Mouse (Mus musculus): ENCODE data around the gene Olfr963. TPM values are rescaled to one million over a fixed set of nuclear protein-coding genes. Genes with fewer than 3 reads are reported as not detected.
"Not testable (repeated sequence)": the region's sequence is repeated elsewhere in the genome, so short reads cannot be mapped to it uniquely, and the experiment has no call there.

Gene Olfr963
- not detected in 2 replicates for total RNA-seq (2021)
- long read RNA-seq, experiment 1, result 0 reads
- long read RNA-seq, experiment 2, result 0 reads

DNA sequence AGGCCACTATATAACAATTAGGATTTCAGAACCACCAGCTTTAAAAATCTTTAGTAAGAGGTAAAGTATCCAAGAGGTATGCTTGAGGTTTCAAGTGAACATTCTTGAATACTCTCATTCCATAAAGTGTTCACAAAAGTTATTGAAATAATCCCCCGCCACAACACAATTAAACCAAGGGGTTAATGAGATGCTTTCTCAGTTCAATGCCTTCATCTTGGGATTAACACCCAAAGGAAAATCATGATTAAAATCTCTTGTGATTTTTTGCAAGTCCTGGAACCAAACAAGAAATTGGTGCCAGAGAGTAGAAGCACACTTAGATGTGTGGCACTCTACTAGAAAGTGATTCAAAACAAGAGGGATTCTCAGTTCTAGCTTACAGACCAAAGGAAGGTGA, at the start of gene Olfr963:
Olfr963 (plus strand) TSS at position 301 of the 400 bp plus-strand sequence.
- no peak for DNase-seq

DNA sequence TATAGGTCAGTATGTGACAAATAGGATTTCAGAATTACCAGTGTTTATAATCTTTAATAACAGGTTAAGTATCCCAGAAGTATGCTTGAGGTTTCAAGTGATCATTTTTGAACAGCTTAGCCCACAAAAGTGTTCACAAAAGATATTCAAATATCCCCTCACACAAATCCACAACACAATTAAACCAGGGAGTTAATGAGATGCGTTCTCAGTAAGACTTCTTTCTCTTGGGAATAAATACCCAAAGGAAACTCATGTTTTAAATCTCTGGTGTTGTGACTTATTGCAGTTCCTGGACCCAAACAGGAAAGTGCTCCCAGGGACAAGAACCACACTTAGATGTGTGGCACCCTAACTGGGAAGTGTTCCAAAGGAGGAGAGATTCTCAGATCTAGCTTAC, 45.9 kb upstream of the Olfr963 start, which contains the start of gene Olfr960:
Olfr960 (plus strand) TSS at position 301 of the 400 bp plus-strand sequence.
- DNase-seq, result no peak

DNA sequence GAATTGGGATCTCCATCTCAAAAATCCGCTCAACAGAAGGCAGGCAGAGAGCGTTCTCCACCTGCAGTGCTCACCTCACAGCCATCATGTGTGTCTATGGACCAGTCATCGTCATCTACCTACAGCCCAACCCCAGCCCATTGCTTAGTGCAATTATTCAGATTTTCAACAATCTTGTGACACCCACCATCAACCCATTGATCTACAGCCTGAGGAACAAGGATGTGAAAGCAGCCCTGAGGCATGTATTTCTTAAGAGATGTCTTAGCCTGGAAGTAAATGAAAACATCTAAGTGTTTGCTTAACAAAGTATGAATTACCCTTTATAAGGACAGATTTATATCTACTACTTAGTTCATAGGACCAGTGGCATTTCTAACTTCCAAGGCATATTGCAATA, 43.2 kb upstream of the Olfr963 start:
- no peak for DNase-seq

DNA sequence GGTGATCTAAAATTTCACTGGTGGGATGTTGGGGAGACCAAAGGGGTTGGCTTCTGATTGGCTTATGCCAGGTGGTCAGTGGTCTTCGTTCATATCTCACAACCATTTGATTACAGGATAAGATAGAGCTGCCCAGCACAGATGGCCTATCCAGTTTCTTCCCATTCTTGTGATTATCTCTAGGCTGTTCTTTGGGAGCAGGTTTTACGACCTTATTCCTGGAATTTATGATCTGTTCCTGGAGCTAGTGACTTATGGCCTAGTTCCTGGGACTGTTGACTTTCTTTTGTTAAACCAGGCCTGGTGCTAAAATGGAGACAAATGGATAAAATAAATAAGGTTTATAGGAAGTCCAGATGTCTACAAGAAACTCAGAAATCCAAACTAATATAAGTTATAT, 42.3 kb upstream of the Olfr963 start:
- DNase-seq, result no peak

DNA sequence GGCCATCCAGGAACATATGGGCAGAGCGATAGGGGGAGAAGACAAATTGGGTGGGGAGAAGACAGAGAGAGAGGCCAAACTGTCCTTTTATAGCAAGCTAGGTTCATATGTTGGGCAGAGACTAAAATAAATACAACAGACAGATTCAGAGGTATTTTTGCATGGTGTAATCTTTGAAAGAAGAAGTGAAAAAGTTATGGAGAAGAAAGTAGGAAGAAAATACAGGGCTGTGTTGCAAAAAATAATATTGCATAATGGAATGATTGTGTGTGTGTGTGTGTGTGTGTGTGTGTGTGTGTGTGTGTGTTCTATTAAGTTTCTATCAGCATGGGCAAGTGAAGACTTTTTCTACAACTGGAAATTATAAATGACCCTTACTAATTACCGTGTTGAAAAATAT, 37.9 kb upstream of the Olfr963 start:
- no peak for DNase-seq

DNA sequence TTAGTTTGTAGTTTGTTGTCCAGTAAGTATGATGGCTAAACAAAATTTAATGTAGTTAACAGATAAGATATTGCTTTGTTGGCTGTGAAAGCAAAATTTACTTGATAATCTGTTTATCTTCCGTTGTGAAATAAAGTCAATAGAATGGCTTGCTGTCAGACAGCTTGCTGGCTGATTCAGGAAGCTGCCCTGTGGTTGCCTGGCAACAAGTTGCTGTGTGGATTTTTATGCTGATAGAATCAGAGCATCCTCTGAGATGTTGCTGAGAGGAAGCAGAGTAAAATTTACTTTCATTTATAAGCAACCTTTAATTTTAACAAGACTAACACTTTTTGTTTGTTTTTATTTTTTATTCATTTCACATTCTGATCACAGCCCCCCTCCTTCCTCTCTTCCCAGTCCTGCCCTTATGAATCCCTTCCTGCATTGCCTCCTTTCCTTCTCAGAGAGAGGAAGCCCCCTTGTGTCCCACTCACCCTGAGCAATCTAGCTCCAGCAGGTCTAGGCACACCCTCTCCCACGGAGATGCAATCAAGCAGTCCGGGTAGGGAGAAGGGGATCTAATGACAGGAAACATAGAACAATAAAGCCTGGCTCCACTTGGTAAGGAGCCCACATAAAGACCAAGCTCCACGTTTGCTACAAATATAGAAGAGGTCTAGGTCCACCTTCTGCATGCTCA, 33.0 kb upstream of the Olfr963 start:
- no peak for DNase-seq

DNA sequence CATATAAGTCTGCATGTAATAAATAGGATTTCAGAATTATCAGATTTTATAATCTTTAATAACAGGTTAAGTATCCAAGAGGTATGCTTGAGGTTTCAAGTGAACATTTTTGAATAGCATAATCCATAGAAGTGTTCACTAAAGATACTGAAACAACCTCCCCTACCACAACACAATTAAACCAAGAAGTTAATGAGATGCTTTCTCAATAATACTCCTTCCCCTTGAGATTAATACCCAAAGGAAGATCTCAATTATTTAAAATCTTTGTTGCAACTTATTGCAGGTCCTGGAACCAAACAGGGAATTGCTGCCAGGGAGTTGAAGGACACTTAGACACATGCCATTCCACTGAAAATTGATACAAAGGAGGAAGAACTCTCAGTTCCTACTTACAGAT, 22.2 kb upstream of the Olfr963 start, which contains the start of gene Olfr961:
Olfr961 (plus strand) TSS at position 301 of the 400 bp plus-strand sequence.
- no peak for DNase-seq

DNA sequence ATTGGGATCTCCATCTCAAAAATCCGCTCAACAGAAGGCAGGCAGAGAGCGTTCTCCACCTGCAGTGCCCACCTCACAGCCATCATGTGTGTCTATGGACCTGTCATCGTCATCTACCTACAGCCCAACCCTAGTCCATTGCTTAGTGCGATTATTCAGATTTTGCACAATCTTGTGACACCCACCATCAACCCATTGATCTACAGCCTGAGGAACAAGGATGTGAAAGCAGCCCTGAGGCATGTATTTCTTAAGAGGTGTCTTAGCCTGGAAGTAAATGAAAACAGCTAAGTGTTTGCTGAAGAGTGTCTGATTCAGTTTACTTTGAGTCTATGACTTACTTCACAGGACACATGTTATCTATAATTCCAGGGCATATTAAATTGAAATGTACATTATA, 19.6 kb upstream of the Olfr963 start:
- DNase-seq, result no peak

DNA sequence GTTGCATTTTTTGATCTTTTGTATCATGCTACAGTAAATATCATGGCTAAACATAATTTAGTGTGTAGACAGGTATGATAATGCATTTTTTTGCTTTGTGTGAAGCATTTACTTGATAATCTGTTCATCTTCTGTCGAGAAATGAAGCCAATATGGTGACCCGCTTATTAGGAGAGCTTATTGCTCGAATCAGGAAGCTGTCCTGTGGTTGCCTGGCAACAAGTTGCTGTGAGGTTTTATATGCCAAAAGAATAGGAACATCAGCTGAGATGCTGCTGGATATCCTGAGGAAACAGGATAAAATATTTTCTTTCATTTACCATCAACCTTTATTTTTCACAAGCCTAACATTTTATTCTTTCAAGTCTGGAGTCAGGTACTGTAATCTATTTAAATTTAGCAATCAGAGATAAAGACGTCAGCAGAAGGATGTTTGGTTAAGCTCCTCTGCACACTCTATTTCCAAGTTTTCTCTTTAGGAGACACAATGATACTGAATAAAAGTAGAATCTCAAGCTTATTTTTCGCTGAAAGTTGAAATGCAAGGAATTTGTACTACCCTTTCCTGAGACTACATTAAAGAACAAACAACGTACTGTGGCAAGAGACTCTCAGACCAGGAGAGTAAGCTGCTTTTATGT, 12.1 kb upstream of the Olfr963 start:
- no peak for DNase-seq

DNA sequence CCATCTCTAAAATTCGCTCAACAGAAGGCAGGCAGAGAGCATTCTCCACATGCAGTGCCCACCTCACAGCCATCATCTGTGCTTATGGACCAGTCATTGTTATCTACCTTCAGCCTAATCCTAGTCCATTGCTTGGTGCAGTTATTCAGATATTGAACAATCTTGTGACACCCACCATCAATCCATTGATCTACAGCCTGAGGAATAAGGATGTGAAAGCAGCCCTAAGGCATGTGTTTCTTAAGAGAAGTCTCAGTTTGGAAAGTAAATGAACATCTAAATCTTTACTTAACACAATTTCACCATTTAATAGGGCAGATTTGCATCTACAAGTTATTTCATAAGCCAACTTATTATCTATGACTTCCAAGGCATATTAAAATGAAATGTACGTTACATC, 2.7 kb downstream of the Olfr963 start:
- no peak for DNase-seq

DNA sequence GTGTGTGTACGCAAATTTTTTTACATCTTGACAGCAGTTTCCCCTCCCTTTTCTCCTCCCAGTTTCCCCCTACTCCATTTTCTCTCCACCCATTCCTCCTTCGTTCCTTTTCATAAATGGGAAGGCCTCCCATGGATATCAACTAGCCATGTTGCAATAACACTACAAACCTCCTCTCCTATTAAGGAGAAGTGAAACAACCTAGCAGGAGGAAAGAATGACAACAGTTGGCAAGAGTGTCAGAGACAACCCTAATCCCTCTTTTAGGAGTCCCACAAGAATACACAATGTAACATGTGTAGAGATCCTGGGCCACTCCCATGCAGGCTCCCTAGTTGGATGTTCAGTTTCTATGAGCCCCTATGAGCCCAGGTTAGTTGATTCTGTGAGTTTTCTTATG, 7.8 kb downstream of the Olfr963 start:
- DNase-seq, result no peak

DNA sequence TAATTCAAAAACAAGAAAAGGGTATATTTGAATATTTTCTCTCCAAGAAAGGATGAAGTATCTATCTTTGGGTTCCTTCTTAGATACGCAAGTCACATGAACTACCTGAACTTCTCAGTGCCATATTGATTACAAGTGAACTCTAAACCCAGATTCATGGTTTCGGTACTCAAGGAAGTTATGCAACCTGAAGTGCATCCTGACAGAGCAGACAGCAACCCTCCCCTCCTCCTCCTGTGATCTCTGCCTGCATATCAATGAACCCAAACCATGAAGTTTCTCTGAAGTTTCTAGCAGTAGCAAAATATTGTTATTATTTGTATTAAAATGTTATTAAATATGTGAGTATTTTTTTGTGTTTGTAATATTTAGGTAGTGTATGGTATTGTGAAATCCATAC, 11.6 kb downstream of the Olfr963 start:
- no peak for DNase-seq

DNA sequence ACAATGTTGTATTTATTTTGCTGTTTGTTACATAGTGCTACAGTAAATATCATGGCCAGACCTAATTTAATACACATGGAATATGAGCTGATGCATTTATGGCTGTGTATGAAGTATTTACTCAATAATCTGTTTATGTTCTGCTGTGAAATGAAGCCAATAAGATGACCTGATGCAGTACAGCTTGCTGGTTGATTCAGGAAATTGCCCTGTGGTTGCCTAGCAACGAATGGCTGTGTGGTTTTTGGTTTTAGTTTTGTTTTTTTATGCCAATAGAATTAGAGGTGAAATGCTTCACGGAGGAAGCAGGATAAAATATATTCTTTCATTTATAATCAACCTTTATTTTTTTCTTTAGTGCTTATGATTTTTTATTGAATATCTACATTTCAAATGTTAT, 12.3 kb downstream of the Olfr963 start:
- DNase-seq, result no peak

DNA sequence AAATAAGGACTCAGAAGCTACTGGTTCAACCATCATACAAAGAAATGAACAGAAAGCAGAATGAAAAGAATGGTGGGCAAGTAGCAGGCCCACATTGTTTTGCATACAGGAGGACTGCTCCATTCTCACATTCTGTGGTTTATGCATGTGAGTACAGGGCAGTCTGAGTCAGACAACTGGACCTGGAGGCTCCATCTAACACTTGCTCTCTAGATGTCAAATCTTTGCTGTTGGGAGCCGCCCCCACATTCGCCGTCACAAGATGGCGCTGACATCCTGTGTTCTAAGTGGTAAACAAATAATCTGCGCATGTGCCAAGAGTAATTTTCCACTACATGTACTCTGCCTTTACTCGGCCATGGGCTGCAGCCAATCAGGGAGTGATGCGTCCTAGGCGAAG, 34.1 kb downstream of the Olfr963 start:
- not testable (repeated sequence) for DNase-seq

DNA sequence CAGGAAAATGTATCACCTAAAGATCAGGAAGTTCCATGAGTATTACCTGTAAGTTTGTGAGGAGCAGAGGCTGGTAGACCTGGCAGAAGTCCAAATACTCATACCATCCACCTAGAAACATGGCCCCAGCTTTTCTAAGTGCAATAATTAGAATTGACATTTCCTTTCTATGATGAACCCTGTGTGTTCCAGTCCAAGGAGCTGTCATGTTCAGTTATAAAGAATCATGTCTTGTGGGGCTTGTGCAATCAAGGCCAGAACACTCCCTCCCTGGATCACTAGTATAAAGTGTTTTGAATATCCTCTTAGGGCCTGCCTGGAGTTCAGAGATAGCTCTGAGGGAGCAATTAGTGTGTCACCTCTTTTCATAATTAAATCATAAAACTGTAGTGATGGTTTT, 40.0 kb downstream of the Olfr963 start, which contains the start of gene Olfr149:
Olfr149 (minus strand) TSS at position 101 of the 400 bp plus-strand sequence.
- no peak for DNase-seq

DNA sequence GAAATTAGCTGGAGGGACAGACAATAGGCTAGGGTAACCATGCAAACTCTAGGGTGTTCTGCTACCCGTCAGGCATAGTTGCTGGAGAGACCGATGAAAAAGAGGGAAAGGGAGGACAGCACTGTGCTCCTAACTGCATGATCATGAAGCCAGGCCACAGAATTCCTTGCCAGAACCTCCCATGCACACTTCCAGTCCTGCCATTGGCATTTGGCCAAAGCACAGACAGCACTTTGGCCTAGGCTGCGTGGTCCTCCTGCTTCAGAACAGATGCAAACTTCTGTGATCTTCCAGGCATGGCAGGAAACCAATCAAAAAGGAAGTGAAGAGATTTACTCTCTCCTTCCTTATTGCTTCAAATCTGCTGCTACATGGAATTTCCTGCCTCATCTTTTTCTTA, 42.0 kb downstream of the Olfr963 start:
- DNase-seq, result no peak

DNA sequence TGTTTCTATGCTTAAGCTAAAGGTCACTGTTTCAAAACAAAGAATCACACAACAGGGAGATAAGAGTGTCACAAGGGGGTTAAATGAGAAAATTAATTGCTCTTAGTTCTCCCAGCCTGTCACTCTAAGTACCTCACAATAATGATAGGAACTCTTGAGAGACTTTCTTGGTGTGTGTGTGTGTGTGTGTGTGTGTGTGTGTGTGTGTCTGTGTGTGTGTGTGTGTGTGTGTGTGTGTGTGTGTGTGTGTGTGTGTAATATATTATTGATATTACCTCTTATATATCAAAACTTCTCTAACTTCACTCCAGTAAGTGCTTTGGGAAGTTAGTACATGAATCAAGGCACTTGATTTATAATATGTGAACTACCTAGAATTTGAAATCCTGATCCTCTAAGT, 44.0 kb downstream of the Olfr963 start, which contains the start of gene Olfr965:
Olfr965 (plus strand) TSS at position 301 of the 400 bp plus-strand sequence.
- no peak for DNase-seq

Other genes starting within 250 kb of the Olfr963 start
- not detected in 2 replicates for gene Olfr952, start 240.1 kb upstream of the Olfr963 start, total RNA-seq (2021)
- not detected in 2 replicates for gene Olfr954, start 210.5 kb upstream of the Olfr963 start, total RNA-seq (2021)
- gene Olfr955, start 195.3 kb upstream of the Olfr963 start, total RNA-seq (2021), result not detected in 2 replicates
- not detected in 2 replicates for gene Olfr44, start 173.2 kb upstream of the Olfr963 start, total RNA-seq (2021)
- gene Olfr957, start 151.4 kb upstream of the Olfr963 start, total RNA-seq (2021), result not detected in 2 replicates
- not detected in 2 replicates for gene Olfr958, start 113.2 kb upstream of the Olfr963 start, total RNA-seq (2021)
- gene Olfr959, start 91.6 kb upstream of the Olfr963 start, total RNA-seq (2021), result not detected in 2 replicates
- 11.9 and 14.9 TPM in 2 replicates for gene AW551984, start 62.8 kb upstream of the Olfr963 start, total RNA-seq (2021)
- not detected in 2 replicates for gene Olfr148, start 56.5 kb upstream of the Olfr963 start, total RNA-seq (2021)
- gene Olfr960, start 45.8 kb upstream of the Olfr963 start, total RNA-seq (2021), result not detected in 2 replicates
- not detected in 2 replicates for gene Olfr961, start 22.1 kb upstream of the Olfr963 start, total RNA-seq (2021)
- not detected in 2 replicates for gene Olfr149, start 39.9 kb downstream of the Olfr963 start, total RNA-seq (2021)
- gene Olfr965, start 44.1 kb downstream of the Olfr963 start, total RNA-seq (2021), result not detected in 2 replicates
- gene Olfr150, start 63.8 kb downstream of the Olfr963 start, total RNA-seq (2021), result not detected in 2 replicates
- not detected in 2 replicates for gene Olfr967, start 79.0 kb downstream of the Olfr963 start, total RNA-seq (2021)
- not detected in 2 replicates for gene Olfr968, start 116.0 kb downstream of the Olfr963 start, total RNA-seq (2021)
- gene Olfr969, start 123.7 kb downstream of the Olfr963 start, total RNA-seq (2021), result not detected in 2 replicates
- not detected in 2 replicates for gene Olfr970, start 141.7 kb downstream of the Olfr963 start, total RNA-seq (2021)
- gene Olfr971, start 169.7 kb downstream of the Olfr963 start, total RNA-seq (2021), result not detected in 2 replicates
- not detected in 2 replicates for gene Olfr972, start 199.2 kb downstream of the Olfr963 start, total RNA-seq (2021)
- gene Olfr229, start 240.1 kb downstream of the Olfr963 start, total RNA-seq (2021), result not detected in 2 replicates

Data from adrenal gland, postnatal 14 days (tissue).